Mouse (Mus musculus) embryonic fibroblast, embryonic 13.5 days (primary cell): ENCODE measurements around the gene Olig1.

ENCODE experiments used
- CTCF ChIP-seq: IDR thresholded peaks from 2 replicates; pipeline ENCODE4 v1.5.1; 2011; ENCODE audit warnings: mild to moderate bottlenecking, control low read depth, low read length, moderate library complexity, borderline replicate concordance; ENCODE audit not compliant: insufficient read depth
- POLR2A ChIP-seq: IDR thresholded peaks from 2 replicates; pipeline ENCODE4 v1.6.1; 2011; ENCODE audit warnings: low read depth, mild to moderate bottlenecking, control low read depth, low read length, moderate library complexity

DNA sequence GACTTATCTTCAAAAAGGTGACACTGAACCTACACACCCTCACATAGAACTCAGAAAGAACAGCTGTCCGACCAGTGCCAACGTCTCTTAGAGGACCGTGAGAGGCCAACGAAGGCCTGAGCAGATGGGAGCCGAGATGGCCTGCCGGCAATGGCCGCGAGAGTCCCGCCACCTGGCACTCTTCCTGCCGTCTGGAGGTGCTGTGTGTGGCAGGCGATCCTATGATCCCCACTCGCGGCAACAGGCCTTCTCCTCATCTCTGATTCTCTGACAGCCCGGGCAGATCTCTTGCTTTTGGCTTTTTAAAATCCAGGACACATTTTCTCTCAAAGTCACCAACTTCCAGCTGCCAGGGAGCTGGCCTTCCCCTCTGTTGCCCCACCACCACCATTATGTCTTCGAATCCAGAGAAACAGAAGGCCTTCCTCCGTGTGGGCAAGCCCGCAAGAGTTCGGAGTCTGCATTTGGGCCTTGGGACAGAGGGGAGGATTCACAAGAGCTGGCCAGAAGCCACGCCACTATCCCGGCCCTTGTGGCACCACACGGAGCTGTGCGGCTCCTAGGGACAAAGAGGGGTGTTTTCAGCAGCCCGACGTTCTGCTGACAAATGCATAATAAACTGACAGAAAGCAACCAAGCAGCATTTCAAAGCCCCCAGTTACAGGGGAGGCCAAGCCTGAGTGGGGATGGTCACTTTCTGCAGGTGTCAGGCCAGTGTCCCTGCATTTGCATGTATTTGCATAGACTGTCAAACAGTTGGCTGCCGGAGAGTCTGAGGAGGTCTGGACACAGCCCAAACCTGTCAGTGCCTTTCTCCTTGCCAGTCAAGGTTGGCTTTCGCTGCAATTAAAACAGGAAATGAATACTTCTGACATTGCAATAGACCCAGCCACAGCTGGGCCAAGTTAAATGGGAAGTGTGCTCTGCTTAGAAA lies 34.5 kb downstream of the Olig1 start:
- TF ChIP-seq CTCF, result no peak
- no peak for TF ChIP-seq POLR2A
